Mouse (Mus musculus) neural tube, embryonic 13.5 days (tissue): ENCODE data around the gene Hoxd8. TPM values are rescaled to one million over a fixed set of nuclear protein-coding genes. Genes with fewer than 3 reads are reported as not detected.
A peak's percentile ranks its signal among the peaks of the same experiment; 100 is the strongest.

ENCODE experiments used
- ATAC-seq: fragments of 200-750 bp; cut with Nextera tagmentation; 2 replicates; pipeline ENCODE4 v1.8.0; 2017; ENCODE audit warnings: low read depth, mild to moderate bottlenecking, moderate TSS enrichment, moderate library complexity
- H3K27ac ChIP-seq: fragments of 300-500 bp; sonication (generic); replicated peaks from 2 replicates; pipeline ENCODE4 v1.5.1; 2015; ENCODE audit warnings: moderate library complexity, mild to moderate bottlenecking, inconsistent platforms
- H3K27me3 ChIP-seq: fragments of 300-500 bp; sonication (generic); 2 replicates; pipeline ENCODE4 v1.6.1; 2015; ENCODE audit warnings: mild to moderate bottlenecking, inconsistent platforms
- H3K36me3 ChIP-seq: fragments of 300-500 bp; sonication (generic); 2 replicates; pipeline ENCODE4 v1.6.1; 2015; ENCODE audit warnings: mild to moderate bottlenecking, inconsistent platforms
- H3K4me1 ChIP-seq: fragments of 300-500 bp; sonication (generic); replicated peaks from 2 replicates; pipeline ENCODE4 v1.6.1; 2015; ENCODE audit warnings: inconsistent platforms
- H3K4me2 ChIP-seq: fragments of 300-500 bp; sonication (generic); 2 replicates; pipeline ENCODE4 v1.6.1; 2015; ENCODE audit warnings: inconsistent platforms, mild to moderate bottlenecking, moderate library complexity
- H3K4me3 ChIP-seq: fragments of 300-500 bp; sonication (generic); 2 replicates; pipeline ENCODE4 v1.5.1; 2015; ENCODE audit warnings: mild to moderate bottlenecking, inconsistent platforms
- H3K9ac ChIP-seq: fragments of 300-500 bp; sonication (generic); 2 replicates; pipeline ENCODE4 v1.6.1; 2015; ENCODE audit warnings: moderate library complexity, mild to moderate bottlenecking, inconsistent platforms
- H3K9me3 ChIP-seq: fragments of 300-500 bp; sonication (generic); 2 replicates; pipeline ENCODE4 v1.6.1; 2016; ENCODE audit warnings: inconsistent platforms
- WGBS: fragments of 180-500 bp; shearing (Covaris S2); methylation state at CpG from one replicate; pipeline ENCODE4 v1.1.7; 2015; 5-methylcytosine and 5-hydroxymethylcytosine counted together
- polyA plus RNA-seq: library from polyadenylated mRNA; unstranded; fragments of >200 nt; fragmentation: Nextera tagmentation; extraction: Ambion mirVana; gene quantifications from 2 replicates; pipeline ENCODE4 v1.2.1, GENCODE M21; 2015

Hoxd8 gene
- polyA plus RNA-seq = 17.4 and 22.8 TPM in 2 replicates

- H3K4me1 ChIP-seq = peaks cover 65% of the 10 kb centered on the region
- peak within 1 kb of the TSS; percentile 81 for H3K4me3 ChIP-seq
- no peaks in the 10 kb centered on the region for H3K9me3 ChIP-seq
- ATAC-seq = peak; percentile 42
- peak within 1 kb of the TSS; percentile 100 for H3K27ac ChIP-seq
- no peaks in the 10 kb centered on the region for H3K36me3 ChIP-seq
- H3K4me2 ChIP-seq = peak within 1 kb of the TSS; percentile 69
- under 1% methylated on average over 18 of the region's 52 CpGs for WGBS
- peaks cover 22% of the 10 kb centered on the region for H3K27me3 ChIP-seq
- peak within 1 kb of the TSS; percentile 100 for H3K9ac ChIP-seq
Measured at GRCm38 (mm10) chr2:74704393-74704998, at the start of gene Hoxd8. Gene Hoxd8 (plus strand): TSS chr2:74704615.

DNA sequence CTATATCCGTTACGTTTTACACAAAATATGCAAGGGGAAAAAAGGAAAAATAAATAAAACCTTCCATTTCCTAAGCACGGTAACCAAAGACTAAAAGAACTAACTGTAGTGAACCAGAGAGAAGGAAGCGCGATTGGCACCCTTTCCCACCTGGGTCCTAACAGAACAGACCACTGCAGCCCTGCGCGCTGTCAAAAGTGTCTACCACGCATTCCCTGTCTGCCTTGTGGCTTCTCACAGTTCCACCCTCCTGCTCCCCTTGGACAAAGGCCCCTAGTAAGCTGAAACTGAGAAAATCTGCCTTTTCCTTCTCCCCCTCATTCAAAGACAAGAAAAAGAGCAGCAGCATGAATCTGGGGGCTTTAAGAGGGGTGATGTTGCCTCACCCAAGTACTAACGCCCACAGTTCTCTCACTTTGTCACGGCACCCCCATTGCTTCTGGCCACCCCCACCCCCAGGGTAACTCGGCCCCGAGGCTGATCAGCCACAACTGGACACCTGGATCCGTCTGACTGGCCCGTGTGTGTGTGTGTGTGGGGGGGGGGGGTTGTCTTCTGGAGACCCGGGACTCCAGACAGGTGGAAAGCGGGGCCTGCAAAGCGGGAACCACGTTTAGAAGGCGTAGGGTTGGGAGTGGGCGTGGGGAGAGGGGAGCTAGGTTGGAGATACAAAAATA lies 49.5 kb upstream of the Hoxd8 start:
- Histone ChIP-seq H3K36me3 (no peaks in the 10 kb centered on the region), H3K4me3 (no peak overlapping the region), H3K9ac (no peak overlapping the region), H3K4me2 (no peak overlapping the region), H3K27ac (no peak overlapping the region), H3K9me3 (no peaks in the 10 kb centered on the region), H3K27me3 (peaks cover 89% of the 10 kb centered on the region), H3K4me1 (peaks cover 15% of the 10 kb centered on the region)
- WGBS = 4% methylated on average over 20 of the region's 20 CpGs
- 0 out of 2 replicates have a peak, but pooled peaks have one; percentile 15 for ATAC-seq

GRCm38 (mm10) chr2:74655420-74655781 lies 49.0 kb upstream of the Hoxd8 start:
- H3K9me3 ChIP-seq = no peaks in the 10 kb centered on the region
- no peaks in the 10 kb centered on the region for H3K36me3 ChIP-seq
- H3K9ac ChIP-seq = 0 out of 2 replicates have a peak overlapping the region, but pooled peaks have one; percentile 50
- H3K27ac ChIP-seq = no peak overlapping the region
- H3K27me3 ChIP-seq = peaks cover 89% of the 10 kb centered on the region
- ATAC-seq = 0 out of 2 replicates have a peak, but pooled peaks have one; percentile 19
- under 1% methylated on average over 34 of the region's 47 CpGs for WGBS
- H3K4me2 ChIP-seq = peak overlapping the region; percentile 55
- H3K4me3 ChIP-seq = peak overlapping the region; percentile 35
- peaks cover 15% of the 10 kb centered on the region for H3K4me1 ChIP-seq

DNA sequence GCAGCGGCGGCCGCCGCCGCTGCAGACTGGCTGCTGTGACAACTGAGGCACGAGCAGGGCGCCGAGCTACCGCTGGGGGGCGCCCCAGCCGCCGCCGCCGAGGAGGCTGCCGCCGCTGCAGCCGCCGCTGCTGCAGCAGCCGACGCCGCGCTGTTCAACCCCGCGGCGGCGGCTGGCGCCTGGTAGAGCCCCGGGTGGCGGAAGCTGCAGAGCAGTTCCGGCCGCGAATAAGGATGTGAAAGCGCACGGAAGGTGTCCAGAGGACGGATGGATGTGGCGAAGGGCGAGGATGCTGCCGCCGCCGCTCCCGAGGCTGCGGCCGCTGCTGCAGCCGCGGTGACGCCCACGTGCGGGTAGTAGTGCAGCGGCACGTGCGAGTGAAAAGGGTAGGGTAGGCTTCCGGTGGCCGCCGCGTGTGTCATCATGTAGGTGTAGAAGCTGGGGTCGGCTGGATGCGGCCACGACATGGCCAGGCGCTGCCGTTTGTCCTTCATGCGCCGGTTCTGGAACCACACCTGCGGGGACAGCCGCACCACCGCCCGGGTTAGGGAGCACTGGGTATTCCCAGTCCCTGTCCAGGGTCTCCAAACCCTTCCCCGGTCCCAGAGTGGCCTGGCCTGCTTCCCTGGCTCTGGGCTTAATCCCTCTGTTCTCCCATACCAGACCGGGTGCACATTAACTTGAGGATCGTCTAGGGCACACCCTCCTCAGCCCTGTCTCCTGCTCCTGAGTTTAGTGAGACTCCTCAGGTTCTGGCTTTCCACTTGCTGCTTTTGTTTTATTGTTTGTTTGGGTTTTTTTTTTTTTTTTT lies 48.4 kb upstream of the Hoxd8 start:
- H3K27me3 ChIP-seq = peaks cover 89% of the 10 kb centered on the region

GRCm38 (mm10) chr2:74656632-74657021 lies 47.8 kb upstream of the Hoxd8 start:
- Histone ChIP-seq H3K9me3 (no peaks in the 10 kb centered on the region), H3K9ac (no peak overlapping the region), H3K4me2 (no peak overlapping the region), H3K27me3 (peaks cover 90% of the 10 kb centered on the region), H3K4me3 (peak overlapping the region; percentile 35; the same call in 1 of the 2 replicates), H3K4me1 (peaks cover 18% of the 10 kb centered on the region), H3K36me3 (no peaks in the 10 kb centered on the region), H3K27ac (no peak overlapping the region)
- under 1% methylated on average over 4 of the region's 4 CpGs for WGBS
- no peak for ATAC-seq

More for the DNA sequence above, 48.4 kb upstream of the Hoxd8 start:
- no peak for ATAC-seq
- Histone ChIP-seq H3K4me1 (peaks cover 15% of the 10 kb centered on the region), H3K36me3 (no peaks in the 10 kb centered on the region), H3K27ac (no peak overlapping the region), H3K4me3 (peak overlapping the region; percentile 35), H3K9ac (peak overlapping the region; percentile 50), H3K9me3 (no peaks in the 10 kb centered on the region), H3K4me2 (peak overlapping the region; percentile 55)
- WGBS = under 1% methylated on average over 62 of the region's 69 CpGs

DNA sequence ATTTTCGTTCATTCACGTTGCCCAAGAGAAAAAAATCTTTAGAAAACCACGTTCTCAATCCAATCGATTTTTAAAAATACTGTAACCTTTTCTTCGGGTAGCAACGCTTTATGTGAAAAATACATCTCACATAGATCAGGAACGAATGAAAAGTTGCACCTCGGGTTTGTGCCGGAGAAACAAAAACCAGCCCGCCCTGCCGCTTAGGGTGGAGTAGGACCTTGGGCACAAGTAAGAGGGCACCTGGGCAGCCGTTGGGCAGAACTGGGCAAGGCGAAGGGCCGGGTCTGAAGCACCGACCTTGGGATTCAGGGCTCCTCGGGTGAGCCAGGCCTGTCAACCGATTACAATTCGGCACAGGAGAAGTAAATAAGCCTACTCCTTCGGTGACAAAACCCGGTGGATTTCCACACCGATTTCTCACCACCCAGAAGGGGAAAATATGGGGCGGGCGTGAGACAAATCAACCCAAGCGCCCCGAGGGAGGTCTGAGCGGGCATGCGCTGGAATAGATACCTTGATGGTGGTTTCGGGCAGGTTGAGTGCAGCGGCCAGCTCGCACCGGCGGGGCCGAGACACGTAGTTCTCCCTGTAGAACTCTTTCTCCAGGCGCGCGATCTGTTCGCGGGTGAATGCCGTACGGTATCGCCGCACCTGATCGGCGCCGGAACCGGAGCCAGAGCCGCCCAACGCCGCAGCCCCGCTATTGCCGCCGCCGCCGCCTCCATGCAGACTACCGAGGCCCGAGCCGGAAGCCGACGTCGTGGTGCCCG lies 47.0 kb upstream of the Hoxd8 start:
- Histone ChIP-seq H3K4me2 (0 out of 2 replicates have a peak overlapping the region, but pooled peaks have one; percentile 13), H3K4me3 (peak overlapping the region; percentile 20), H3K9ac (peak overlapping the region; percentile 31; the same call in 1 of the 2 replicates), H3K27me3 (peaks cover 90% of the 10 kb centered on the region), H3K9me3 (no peaks in the 10 kb centered on the region), H3K36me3 (no peaks in the 10 kb centered on the region), H3K4me1 (peaks cover 19% of the 10 kb centered on the region), H3K27ac (no peak overlapping the region)
- ATAC-seq = no peak
- WGBS = 2% methylated on average over 62 of the region's 62 CpGs

DNA sequence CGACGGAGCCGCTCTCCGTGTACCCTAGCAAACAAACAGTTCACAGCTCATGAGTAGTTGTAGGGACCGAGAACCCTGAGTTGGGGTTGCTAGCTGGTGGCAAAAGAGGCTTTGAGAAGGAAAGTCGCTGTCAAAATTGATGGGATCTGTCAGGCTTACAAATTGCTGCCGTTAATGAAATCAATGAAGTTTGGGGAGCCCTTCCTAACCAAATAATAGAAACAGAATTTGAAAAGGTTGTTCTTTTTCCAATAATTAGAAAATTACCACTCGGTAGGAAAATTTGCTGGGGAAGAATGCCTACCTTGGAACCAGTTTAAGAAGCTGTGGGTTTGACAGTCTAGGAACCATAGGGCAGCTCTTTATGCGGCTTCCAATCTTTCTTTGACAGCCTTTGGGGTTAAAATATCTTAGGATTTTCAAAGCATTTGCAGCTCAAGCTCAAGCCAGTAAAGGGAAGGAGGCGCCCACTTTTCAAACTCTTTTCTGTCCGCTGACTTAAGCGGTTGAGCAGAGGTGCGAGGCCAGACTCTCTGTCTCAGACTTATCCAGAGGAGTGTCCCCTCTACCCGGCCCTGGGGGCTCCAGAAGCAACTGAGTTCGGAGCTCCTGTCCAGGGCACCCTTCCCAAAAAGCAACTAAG lies 46.3 kb upstream of the Hoxd8 start:
- Histone ChIP-seq H3K36me3 (no peaks in the 10 kb centered on the region), H3K4me2 (0 out of 2 replicates have a peak overlapping the region, but pooled peaks have one; percentile 13), H3K9me3 (no peaks in the 10 kb centered on the region), H3K27me3 (peaks cover 94% of the 10 kb centered on the region), H3K27ac (0 out of 2 replicates have a peak overlapping the region, but pooled peaks have one; percentile 0), H3K4me3 (peak overlapping the region; percentile 20), H3K9ac (peak overlapping the region; percentile 31; the same call in 1 of the 2 replicates), H3K4me1 (peaks cover 19% of the 10 kb centered on the region)
- ATAC-seq = no peak
- 2% methylated on average over 15 of the region's 15 CpGs for WGBS

GRCm38 (mm10) chr2:74658667-74659371 lies 45.6 kb upstream of the Hoxd8 start:
- H3K9ac ChIP-seq = 0 out of 2 replicates have a peak overlapping the region, but pooled peaks have one; percentile 12
- under 1% methylated on average over 47 of the region's 47 CpGs for WGBS

GRCm38 (mm10) chr2:74659507-74660005 lies 44.9 kb upstream of the Hoxd8 start, which contains the start of gene Evx2:
Gene Evx2 (minus strand): TSS chr2:74659557.
- H3K27me3 ChIP-seq = peaks cover 98% of the 10 kb centered on the region
- peak within 1 kb of the TSS; percentile 18 for H3K4me3 ChIP-seq
- no peak for ATAC-seq
- WGBS = 1% methylated on average over 28 of the region's 28 CpGs
- H3K9me3 ChIP-seq = no peaks in the 10 kb centered on the region
- H3K36me3 ChIP-seq = no peaks in the 10 kb centered on the region
- peaks cover 19% of the 10 kb centered on the region for H3K4me1 ChIP-seq
- 0 out of 2 replicates have a peak within 1 kb of the TSS, but pooled peaks have one; percentile 0 for H3K27ac ChIP-seq
- 0 out of 2 replicates have a peak within 1 kb of the TSS, but pooled peaks have one; percentile 12 for H3K9ac ChIP-seq
- no peak within 1 kb of the TSS for H3K4me2 ChIP-seq

More at GRCm38 (mm10) chr2:74658667-74659371, 45.6 kb upstream of the Hoxd8 start:
- Histone ChIP-seq H3K4me2 (no peak overlapping the region), H3K4me3 (peak overlapping the region; percentile 18), H3K27me3 (peaks cover 98% of the 10 kb centered on the region), H3K9me3 (no peaks in the 10 kb centered on the region), H3K4me1 (peaks cover 19% of the 10 kb centered on the region), H3K36me3 (no peaks in the 10 kb centered on the region), H3K27ac (0 out of 2 replicates have a peak overlapping the region, but pooled peaks have one; percentile 0)
- no peak for ATAC-seq
